Mouse (Mus musculus): ENCODE measurements at regions not wholly inside any gene's neighbourhood (a gene's known extent, or its start where the extent isn't known, plus 50 kb on each side); places are given as distances from the start of the nearest gene placed in this dataset.

DNA sequence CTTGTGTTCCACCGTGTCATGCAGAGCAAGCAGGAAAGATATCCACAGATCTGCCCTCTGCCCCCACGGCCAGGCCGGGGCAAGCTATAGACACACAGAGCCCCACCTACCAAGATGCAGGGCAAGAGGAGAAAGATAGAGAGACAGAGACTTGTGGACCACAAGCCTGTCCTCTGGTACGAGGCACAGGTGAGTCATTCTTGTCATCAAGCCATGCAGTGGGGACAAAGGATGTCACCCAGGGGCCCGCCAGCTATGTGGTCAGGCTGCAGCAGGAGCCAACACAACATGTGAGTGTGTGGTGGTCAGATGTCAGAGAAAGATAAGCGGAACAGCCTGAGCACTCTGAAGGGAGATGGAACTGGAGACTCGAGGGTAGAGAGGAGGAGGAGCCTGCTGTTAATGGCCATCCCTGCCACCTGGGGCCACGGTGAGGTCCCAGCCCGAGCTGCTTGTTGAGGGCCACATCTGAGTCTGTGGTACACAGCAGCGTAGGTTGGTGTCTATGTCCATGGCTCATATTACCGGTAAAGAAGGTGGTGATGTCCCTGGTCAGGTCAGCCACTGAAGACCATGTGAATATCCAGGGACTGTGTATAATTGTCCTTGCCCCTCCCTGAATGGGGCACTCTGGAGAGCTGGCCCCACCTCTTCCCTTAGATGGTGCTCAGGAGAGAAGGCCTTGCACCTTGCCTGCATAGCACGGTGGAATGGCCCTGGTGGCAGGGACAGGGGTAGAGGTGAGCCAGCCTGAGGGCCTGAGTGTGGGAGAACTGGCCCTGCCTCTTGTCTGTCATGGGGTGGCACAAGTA lies 226.2 kb upstream of the Krr1 start:
- no peak for DNase-seq

- DNase-seq, result no peak
Observed at GRCm38 (mm10) chr10:111746879-111747477, 225.5 kb upstream of the Krr1 start.

- no peak for DNase-seq
Observed at GRCm38 (mm10) chr10:111748482-111748881, 224.0 kb upstream of the Krr1 start.

DNA sequence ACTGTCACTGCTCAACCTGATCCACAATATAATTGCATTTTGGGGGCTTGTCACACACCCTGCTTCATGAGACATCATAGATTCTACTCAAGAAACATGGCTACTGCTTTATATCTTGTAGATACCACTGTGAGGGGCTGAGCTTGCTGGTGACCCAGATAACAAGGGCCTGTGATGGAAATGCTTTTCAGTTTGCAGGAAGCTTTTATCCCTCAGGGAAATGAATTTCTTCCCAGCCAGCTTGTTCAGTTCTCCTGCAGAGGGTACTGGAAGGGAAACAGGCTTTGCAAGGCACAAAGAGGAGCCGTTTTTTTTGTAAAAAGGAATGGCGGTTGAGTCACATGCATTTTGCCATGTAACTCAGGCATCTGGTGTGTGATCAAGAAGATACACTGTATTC lies 218.8 kb upstream of the Krr1 start:
- DNase-seq, result no peak

DNA sequence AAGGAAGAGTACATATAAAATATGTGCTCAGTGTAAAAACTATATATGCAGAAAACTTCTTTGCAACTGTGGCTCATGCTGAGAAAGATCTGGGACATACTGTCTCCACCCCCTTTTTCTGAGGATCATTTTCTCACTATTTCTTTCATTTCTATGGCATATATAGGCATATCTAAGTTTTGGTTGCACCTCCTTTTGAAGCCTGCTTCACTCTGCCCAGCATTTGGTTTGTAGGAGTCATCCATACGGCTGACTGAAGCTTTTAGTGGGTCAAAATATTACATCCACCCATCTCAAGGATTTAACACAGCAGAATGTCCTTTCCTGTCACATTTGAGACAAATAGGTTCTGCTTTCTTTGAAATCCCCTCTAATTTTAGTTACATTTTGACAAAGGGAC lies 216.5 kb upstream of the Krr1 start:
- DNase-seq, result no peak

DNA sequence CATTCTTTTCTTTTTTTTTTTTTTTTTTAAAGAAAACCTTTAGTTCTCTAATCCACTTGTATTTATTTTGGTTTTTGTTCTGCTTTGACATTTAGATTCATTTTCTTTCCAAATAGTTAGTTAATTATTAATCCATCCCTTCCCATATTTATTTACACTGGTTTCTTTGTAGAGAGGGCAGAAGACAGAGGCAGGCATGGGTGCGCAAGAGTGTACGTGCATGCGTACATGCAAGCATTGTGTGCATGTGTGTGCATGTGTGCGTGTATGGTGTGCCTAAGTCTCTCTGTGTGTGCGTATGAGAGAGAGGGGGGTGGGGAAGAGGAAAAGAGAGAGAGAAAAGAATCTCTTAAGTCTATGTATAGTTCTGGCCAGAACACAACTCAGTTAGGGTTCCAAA lies 215.9 kb upstream of the Krr1 start:
- DNase-seq, result no peak

- DNase-seq, result no peak
Observed at GRCm38 (mm10) chr10:111757689-111758088, 214.8 kb upstream of the Krr1 start.

DNA sequence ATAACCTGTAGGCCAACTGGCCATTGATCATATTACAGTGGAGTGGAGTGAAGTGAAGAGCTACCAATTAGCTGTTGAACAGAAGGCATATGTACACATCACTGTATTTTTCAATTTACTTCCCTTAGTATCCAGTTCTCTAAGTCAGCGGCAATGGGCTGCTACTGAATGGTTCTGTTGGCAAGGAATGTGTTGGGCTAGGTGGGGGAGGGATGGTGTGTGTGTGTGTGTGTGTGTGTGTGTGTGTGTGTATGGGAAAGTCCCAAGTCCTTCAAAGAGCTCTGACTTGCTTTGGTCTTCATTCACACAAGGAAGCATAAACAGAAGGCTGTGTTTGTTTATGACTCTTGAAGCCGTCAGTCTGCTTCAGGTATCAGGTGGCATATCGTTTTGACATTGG lies 213.0 kb upstream of the Krr1 start:
- no peak for DNase-seq

DNA sequence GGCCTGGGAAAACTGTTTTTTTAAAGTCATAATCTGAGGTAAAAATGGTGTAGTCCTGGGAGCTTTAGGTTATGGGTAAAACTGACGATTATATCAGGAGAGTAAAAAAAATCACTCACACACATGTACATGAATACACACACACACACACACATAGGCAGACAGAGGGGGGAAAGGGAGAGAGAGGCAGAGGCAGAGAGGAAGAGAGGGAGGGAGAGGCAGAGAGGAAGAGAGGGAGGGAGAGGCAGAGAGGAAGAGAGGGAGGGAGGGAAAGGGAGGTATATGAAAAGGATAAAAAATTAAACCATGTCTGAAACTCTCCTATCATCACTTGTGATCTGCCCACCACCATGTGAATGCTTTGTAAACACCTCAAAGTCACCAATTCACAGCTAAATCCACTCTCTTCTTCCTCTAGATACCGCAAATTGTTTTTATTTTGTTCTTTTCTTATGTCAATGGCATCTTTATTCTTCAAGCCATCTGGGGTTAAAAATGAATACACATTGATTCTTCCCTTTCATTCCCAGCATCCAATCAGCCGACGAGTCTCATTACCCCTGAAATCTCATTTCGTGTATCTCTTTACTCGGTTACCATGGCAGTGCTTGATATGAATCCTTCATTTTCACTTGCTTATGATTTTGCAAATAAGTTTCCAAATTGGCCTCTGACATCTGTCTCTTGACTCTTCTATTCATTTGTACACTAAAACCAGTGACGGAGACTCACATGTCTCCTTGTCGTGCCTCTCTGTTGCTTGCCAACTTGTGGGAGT lies 209.5 kb upstream of the Krr1 start:
- DNase-seq, result no peak

GRCm38 (mm10) chr10:111767011-111767720 lies 205.3 kb upstream of the Krr1 start:
- no peak for DNase-seq

DNA sequence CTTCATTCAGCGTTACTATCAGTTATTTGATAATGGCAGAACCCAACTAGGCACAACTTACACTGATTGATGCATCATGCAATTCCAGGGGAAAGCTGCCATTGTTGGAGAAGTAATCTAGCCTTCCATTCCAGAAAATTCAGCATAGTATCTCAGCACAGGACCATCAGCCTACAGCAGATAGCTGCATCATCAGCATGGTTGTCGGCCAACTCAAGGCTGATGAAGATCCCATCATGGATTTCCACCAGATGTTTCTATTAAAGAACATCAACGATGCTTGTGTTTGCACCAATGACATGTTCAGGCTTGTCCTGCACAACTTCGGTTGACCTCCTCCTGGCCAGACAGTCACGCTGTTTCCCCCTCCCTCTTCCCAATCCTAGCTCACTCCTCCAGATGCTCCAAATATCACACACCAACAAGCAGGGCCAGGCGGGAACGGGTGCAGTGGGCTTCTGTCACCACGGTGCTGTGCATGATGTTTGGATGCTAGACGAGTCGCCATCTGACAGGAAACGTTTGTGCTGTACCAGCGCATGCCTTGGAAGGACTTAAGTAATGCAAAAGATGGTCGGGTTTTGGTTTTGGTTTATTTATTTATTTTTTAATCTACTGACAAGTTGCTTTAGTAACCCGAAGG lies 204.5 kb upstream of the Krr1 start:
- no peak for DNase-seq

- DNase-seq, result no peak
Observed at GRCm38 (mm10) chr10:111769486-111770002, 202.9 kb upstream of the Krr1 start.

DNA sequence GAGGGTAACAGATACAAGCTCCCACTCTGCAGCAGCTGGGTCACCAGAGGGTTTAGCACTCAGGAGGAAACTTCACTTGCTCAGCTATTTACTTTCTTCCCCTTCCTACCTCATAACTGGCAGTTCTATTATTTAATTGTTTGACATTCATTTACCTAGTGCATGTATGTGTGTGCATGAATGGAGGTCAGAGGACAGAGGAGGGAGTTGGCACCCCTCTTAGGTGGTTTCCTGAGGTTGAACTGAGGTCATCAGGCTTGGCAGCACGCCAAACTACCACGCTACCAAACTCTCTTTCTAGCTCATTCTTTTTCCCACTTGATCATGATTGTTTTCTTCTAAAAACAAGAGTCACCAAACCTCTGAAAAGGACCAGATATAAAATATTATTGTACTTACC lies 202.4 kb upstream of the Krr1 start:
- peak; percentile 70 for DNase-seq

DNA sequence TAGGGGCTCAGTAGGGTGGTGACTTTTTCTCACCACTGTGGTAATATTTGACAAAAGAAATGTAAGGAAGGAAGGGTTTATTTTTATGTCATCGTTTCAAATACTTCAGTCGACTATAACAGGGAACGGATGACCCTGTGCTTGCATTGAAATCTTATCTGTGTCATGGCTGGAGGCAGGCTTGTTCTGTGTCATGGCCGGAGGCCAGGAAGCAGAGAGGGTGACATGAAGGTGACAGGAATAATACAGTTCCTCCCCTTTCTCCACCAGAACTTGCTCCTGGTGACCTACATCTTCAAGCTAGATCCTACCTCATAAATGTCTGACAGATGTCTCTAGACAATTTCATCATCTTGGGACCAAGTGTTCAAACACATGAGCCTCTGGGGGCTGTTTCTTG lies 201.5 kb upstream of the Krr1 start:
- DNase-seq, result no peak

- DNase-seq, result no peak
Observed at GRCm38 (mm10) chr10:111777559-111777958, 194.9 kb upstream of the Krr1 start.

GRCm38 (mm10) chr10:111778111-111778510 lies 194.4 kb upstream of the Krr1 start:
- no peak for DNase-seq

DNA sequence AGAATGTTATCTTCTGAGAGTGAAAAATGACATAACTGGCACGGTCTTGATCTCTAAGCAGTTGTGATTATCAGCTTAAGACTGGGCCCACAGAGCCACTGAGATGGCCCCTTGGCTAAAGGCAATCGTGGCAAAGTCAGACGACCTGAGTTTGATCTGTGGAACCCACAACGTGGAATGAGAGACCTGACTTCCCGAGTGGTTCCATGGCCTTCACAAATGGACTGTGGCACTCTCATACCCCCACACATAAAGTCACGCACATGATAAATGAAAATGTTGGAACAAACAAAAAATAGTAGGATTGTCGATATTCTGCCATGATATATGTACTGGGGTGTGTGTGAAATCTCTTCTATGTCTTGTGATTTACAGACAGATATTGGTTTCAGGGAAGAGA lies 192.5 kb upstream of the Krr1 start:
- no peak for DNase-seq

DNA sequence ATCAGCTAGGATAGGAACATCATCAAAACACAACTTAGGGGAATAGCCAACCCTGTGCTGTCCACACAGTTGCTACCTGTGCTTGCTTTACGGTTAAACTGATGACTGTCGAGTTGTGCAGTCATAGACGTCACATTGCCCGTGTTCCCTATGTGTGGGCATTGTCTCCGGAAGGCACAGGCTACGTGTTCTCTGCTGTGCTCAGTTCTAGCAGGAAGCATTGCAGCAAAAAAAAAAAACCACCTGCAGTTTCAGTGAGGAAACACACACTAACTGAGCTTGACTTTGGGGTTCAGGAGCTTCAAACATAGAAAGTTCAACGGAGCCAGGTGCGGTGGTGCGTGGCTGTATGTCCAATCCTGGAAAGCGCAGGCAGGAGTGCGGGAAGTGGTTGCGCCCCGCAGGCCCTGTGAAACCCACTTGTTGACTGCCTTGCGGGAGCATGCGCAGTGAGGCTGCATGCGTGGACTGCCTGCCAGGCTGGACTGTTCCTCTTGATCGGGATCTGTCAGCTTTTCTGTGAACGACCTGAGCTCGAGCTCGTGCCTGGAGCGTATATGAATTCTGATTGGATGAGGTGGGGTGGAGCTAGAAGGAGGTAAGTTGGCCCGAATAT lies 190.2 kb upstream of the Krr1 start:
- DNase-seq, result no peak

DNA sequence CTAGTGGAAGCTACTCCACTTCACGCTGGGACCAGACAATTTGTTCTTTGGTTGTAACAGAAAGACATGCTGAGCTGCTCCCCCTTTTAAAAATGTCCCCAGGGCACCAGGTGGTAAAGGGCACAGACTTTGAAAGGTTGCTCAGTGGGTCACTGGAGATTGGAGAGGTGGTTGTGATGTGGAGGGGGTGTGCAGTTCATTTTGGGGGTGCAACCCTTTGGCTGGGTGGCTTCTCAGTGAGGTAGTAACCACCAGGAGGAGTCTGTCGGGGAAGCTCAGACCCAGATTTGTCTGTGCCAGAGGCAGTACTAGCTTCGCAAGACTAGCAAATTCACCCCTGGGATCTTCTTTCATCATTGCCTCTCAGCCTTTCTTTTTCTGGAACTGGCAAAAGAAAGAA lies 189.0 kb upstream of the Krr1 start:
- DNase-seq, result no peak

GRCm38 (mm10) chr10:111784065-111784853 lies 188.2 kb upstream of the Krr1 start:
- no peak for DNase-seq

DNA sequence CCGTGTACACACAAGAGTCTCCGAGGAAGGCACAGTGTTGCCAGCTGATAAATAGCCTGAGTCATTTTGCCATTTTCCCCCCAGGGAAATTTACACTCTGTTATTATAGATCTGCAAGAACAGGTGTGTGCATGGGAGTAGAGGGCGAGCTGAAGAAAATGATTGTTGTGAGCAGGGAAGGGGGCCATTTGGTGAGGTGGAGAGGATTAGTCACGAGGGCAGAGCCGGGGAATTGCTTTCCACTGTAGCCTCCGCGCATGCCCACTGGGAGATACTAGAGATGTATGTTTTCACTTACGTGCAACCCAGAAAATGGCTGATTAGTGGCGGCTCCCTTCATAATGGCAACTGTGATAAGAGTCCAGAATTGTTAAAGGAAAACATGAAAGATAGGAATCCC lies 185.3 kb upstream of the Krr1 start:
- DNase-seq, result no peak
